13 mouse cellular contexts compared by ENCODE assay signal in the genomic region with DNA sequence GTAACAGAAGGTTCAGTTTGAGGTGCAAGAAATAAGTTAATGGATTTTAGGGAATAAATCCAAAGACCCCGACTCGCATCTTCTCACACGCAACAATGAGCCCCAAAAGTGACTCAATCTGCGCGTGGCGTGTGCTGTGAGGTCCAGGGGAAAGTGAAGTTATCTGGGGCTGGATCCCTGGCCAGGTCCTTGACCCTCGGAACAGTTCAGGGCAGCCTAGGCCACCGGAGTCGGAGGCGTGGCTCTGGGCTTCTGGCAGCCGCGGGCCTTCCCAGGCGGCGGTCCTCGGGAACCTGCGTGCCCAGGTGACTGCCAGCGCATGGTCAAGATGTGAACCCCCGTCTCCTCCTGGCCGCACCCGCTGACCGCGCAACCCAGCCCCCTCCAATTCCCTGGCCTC. TPM values are rescaled to one million over a fixed set of nuclear protein-coding genes. Genes with fewer than 3 reads are reported as not detected.
A peak's percentile ranks its signal among the peaks of the same experiment; 100 is the strongest.
DNase-seq lines count a peak whose midpoint lies in the region; ATAC-seq and TF ChIP-seq lines count a peak whose summit lies in the region.
"Not testable (repeated sequence)": the region's sequence is repeated elsewhere in the genome, so short reads cannot be mapped to it uniquely, and the experiment has no call there.
"Had no signal": no experiment of that assay in that cellular context is flagged by ENCODE, and none has a peak within 500 bp of the region (broad histone marks: within the 10 kb centered on the region; RNA-seq: fewer than 3 reads in every experiment).

No protein-coding gene starts in this region.

- H3K36me3 ChIP-seq in embryonic facial prominence, embryonic 13.5 days; intestine, postnatal 0 days (ENCODE audit: control insufficient read depth, insufficient read depth); lung, embryonic 16.5 days (ENCODE audit: control insufficient read depth, insufficient read depth, low read length); neural tube, embryonic 13.5 days: not testable (repeated sequence)

- H3K9me3 ChIP-seq in embryonic facial prominence, embryonic 13.5 days; intestine, postnatal 0 days (ENCODE audit: control insufficient read depth); lung, embryonic 16.5 days (ENCODE audit: control insufficient read depth, low read length); neural tube, embryonic 13.5 days: not testable (repeated sequence)

- TF ChIP-seq CTCF in intestine, postnatal 0 days (IDR thresholded peaks at IDR 0.05; ENCODE audit: low read depth) = not testable (repeated sequence)

- peak; percentile 2 for DNase-seq in gastrocnemius, postnatal 10 days
- DNase-seq in heart, postnatal 14 days = peak; percentile 4
- peak; percentile 13 to 22 for DNase-seq in kidney, postnatal 4 days
- DNase-seq in urinary bladder, postnatal 10 days (ENCODE audit: low spot score) = peak; percentile 3

- not testable (repeated sequence) for H3K9ac ChIP-seq in embryonic facial prominence, embryonic 13.5 days; intestine, postnatal 0 days (ENCODE audit: low read depth, low read length); lung, embryonic 16.5 days (ENCODE audit: low read length); neural tube, embryonic 13.5 days

- peak overlapping the region; percentile 36 for H3K4me3 ChIP-seq in embryonic facial prominence, embryonic 13.5 days
- H3K4me3 ChIP-seq in intestine, postnatal 0 days (ENCODE audit: low read depth, low read length); lung, embryonic 16.5 days (ENCODE audit: low read length): not testable (repeated sequence)
- peak overlapping the region; percentile 36 for H3K4me3 ChIP-seq in neural tube, embryonic 13.5 days

- H3K4me1 ChIP-seq in embryonic facial prominence, embryonic 13.5 days; intestine, postnatal 0 days (replicated peaks; ENCODE audit: control insufficient read depth, insufficient read depth, low read length); lung, embryonic 16.5 days (replicated peaks; ENCODE audit: control insufficient read depth, insufficient read depth, low read length); neural tube, embryonic 13.5 days (replicated peaks): not testable (repeated sequence)

- not testable (repeated sequence) for H3K27ac ChIP-seq in embryonic facial prominence, embryonic 13.5 days; intestine, postnatal 0 days (ENCODE audit: low read depth, low read length); lung, embryonic 16.5 days (ENCODE audit: low read length); neural tube, embryonic 13.5 days (replicated peaks)

- not testable (repeated sequence) for ATAC-seq in embryonic facial prominence, embryonic 13.5 days (ENCODE audit: insufficient number of reproducible peaks, insufficient read depth, low FRiP score, low TSS enrichment, low read depth); intestine, postnatal 0 days; lung, embryonic 16.5 days (ENCODE audit: low read depth); neural tube, embryonic 13.5 days (ENCODE audit: low read depth)

- not testable (repeated sequence) for H3K27me3 ChIP-seq in embryonic facial prominence, embryonic 13.5 days; intestine, postnatal 0 days (replicated peaks; ENCODE audit: control insufficient read depth, insufficient read depth, low read length); lung, embryonic 16.5 days (ENCODE audit: control insufficient read depth, insufficient read depth, low read depth, low read length); neural tube, embryonic 13.5 days

- H3K4me2 ChIP-seq in embryonic facial prominence, embryonic 13.5 days = peak overlapping the region; percentile 58
- 0 out of 2 replicates have a peak overlapping the region, but pooled peaks have one; percentile 27 for H3K4me2 ChIP-seq in intestine, postnatal 0 days (replicated peaks; ENCODE audit: low read depth)
- peak overlapping the region; percentile 29; the same call in 1 of the 2 replicates for H3K4me2 ChIP-seq in lung, embryonic 16.5 days (ENCODE audit: low read depth, low read length)
- H3K4me2 ChIP-seq in neural tube, embryonic 13.5 days = peak overlapping the region; percentile 53

- intact Hi-C loops in heart, postnatal 14 days (cut with DNase I) = not testable (repeated sequence)

- WGBS in embryonic facial prominence, embryonic 13.5 days = 22% methylated on average over 22 of the region's 22 CpGs
- 26% methylated on average over 10 of the region's 22 CpGs for WGBS in intestine, postnatal 0 days
- WGBS in lung, embryonic 16.5 days = 17% methylated on average over 22 of the region's 22 CpGs
- 18% methylated on average over 22 of the region's 22 CpGs for WGBS in neural tube, embryonic 13.5 days

RNA-seq across cellular contexts. Expression of a gene that starts 14.1 kb away (rescaled TPM):
- 1.6 and 1.8 TPM in 2 replicates for polyA plus RNA-seq in embryonic facial prominence, embryonic 13.5 days (2015; fragmentation: Nextera tagmentation; extraction: Ambion mirVana)
- not detected for total RNA-seq in gastrocnemius, postnatal 10 days (2021)
- under 1 TPM in 1 of 2 experiments, not detected in 1; 0.29 TPM for total RNA-seq in heart, postnatal 14 days (2021)
- 0.46 TPM in 1 of 2 replicates, not detected in the other for polyA plus RNA-seq in intestine, postnatal 0 days (2015; fragmentation: Nextera tagmentation; extraction: Ambion mirVana)
- 0.44 and 0.57 TPM in 2 replicates for polyA plus RNA-seq in lung, embryonic 16.5 days (2015; fragmentation: Nextera tagmentation; extraction: Ambion mirVana)
- 4.9 and 5.5 TPM in 2 replicates for polyA plus RNA-seq in neural tube, embryonic 13.5 days (2015; fragmentation: Nextera tagmentation; extraction: Ambion mirVana)
- total RNA-seq: adrenal gland, adult 8-10 months had no signal
- polyA plus RNA-seq: liver, embryonic 12.5 days; myocyte had no signal

RNA-seq across cellular contexts. Expression of a gene that starts 18.1 kb away (rescaled TPM):
- polyA plus RNA-seq in embryonic facial prominence, embryonic 13.5 days (2015; fragmentation: Nextera tagmentation; extraction: Ambion mirVana) = not detected in 2 replicates
- not detected for total RNA-seq in gastrocnemius, postnatal 10 days (2021)
- total RNA-seq in heart, postnatal 14 days (2021) = not detected
- not detected in 2 replicates for polyA plus RNA-seq in intestine, postnatal 0 days (2015; fragmentation: Nextera tagmentation; extraction: Ambion mirVana)
- not detected in 2 replicates for polyA plus RNA-seq in lung, embryonic 16.5 days (2015; fragmentation: Nextera tagmentation; extraction: Ambion mirVana)
- not detected in 2 replicates for polyA plus RNA-seq in neural tube, embryonic 13.5 days (2015; fragmentation: Nextera tagmentation; extraction: Ambion mirVana)
- total RNA-seq: adrenal gland, adult 8-10 months; heart, adult 18-20 months had no signal
- polyA plus RNA-seq: inflammation-experienced regulatory T-cells, adult 6 months; liver, embryonic 12.5 days; myocyte had no signal

RNA-seq across cellular contexts. Expression of a gene that starts 36.2 kb away (rescaled TPM):
- not detected in 2 replicates for polyA plus RNA-seq in embryonic facial prominence, embryonic 13.5 days (2015; fragmentation: Nextera tagmentation; extraction: Ambion mirVana)
- not detected for total RNA-seq in gastrocnemius, postnatal 10 days (2021)
- total RNA-seq in heart, postnatal 14 days (2021) = not detected
- not detected in 2 replicates for polyA plus RNA-seq in intestine, postnatal 0 days (2015; fragmentation: Nextera tagmentation; extraction: Ambion mirVana)
- polyA plus RNA-seq in lung, embryonic 16.5 days (2015; fragmentation: Nextera tagmentation; extraction: Ambion mirVana) = not detected in 2 replicates
- polyA plus RNA-seq in neural tube, embryonic 13.5 days (2015; fragmentation: Nextera tagmentation; extraction: Ambion mirVana) = not detected in 2 replicates
- total RNA-seq: adrenal gland, adult 8-10 months; heart, adult 18-20 months had no signal
- polyA plus RNA-seq: inflammation-experienced regulatory T-cells, adult 6 months; liver, embryonic 12.5 days; myocyte had no signal
